Mouse (Mus musculus): ENCODE results near the gene Slc25a22.
"Not testable (repeated sequence)": the region's sequence is repeated elsewhere in the genome, so short reads cannot be mapped to it uniquely, and the experiment has no call there.

The Slc25a22 gene

DNA sequence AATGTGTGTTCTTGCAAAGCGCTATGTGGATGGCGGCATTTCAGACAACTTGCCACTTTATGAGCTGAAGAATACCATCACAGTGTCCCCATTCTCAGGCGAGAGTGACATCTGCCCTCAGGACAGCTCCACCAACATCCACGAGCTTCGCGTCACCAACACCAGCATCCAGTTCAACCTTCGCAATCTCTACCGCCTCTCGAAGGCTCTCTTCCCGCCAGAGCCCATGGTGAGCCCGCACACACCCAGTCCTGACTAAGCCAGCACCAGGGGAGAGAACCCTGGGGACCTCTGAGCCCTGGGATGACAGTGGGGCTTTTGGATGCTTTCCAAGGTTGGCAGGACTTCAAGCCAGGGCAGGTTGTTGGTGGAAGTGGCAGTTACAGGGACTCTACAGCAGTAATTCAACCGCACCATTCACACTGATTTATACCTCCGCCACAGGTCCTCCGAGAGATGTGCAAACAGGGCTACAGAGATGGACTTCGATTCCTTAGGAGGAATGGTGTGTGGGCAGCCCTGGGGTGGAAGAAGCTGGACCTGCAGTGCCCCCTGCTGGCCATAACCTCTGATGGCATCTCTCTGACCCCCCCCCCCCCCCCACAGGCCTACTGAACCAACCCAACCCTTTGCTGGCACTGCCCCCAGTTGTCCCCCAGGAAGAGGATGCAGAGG is 20.4 kb upstream of the Slc25a22 start:
- DNase-seq (ENCODE audit: low spot score in 2 of 2): no peak

DNA sequence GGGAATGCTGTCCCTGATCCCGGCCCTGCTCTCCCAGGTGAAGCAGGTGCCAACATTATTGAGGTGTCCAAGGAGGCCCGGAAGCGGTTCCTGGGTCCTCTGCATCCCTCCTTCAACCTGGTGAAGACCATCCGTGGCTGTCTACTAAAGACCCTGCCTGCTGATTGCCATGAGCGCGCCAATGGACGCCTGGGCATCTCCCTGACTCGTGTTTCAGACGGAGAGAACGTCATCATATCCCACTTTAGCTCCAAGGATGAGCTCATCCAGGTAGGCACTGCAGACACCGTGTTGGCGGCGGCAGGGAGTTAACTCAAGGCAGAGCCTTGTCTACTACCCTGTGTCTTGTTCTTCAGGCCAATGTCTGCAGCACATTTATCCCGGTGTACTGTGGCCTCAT is 19.5 kb upstream of the Slc25a22 start:
- no peak for DNase-seq (ENCODE audit: low spot score in 2 of 2)

DNA sequence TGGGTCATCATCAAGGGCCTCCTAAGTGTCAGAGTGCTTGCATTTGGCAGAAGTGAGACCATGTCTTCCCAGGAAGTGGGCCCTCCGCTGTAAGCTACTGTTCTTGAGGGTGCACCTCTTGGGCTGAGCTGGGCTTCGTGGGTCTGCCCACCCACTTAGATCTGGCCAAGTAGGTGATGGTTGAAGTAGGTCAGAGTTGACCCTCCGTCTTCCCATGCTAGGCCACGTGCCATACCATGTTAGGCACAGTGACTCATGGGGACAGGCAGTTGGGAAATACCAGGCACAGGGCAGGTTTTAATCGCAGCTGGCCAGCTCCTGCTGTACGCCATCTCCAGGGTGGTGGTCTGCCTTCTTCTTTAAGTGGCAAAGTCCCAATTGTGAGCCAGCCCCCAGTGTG is 19.0 kb upstream of the Slc25a22 start:
- DNase-seq (ENCODE audit: low spot score in 2 of 2): no peak

DNA sequence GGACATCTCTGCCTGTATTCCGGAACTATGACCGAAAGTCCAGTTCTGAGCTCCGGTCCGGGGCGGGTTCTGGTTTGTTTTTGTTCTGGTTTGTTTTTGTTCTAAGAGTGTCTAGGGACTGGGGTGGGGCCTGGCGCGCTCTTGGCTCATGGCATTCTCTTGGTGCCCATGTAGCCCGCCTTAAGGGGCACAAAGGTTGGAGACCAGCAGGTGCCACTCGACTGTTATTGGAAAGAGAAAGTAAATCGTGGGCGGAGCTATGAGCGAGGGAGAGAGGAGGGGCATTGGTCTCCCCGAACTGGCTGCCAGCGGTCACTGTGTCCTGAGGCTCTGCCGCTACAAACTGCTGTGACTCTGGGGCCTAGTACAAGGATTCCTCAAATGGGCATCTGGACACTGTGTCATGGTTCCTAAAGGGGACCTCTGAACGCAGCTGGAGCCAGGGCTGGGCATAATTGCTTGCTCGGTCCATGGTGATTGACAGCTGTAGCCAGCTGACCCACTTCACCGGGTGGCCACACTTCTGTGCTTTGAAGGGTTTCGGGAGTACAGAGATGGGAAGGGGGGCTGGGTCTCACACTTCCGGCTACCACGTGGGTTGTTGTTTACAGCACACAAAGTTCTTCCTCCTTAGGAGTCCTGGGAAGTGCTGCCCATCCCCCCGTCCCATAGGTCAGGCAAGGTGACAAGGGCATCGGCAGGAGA is 18.1 kb upstream of the Slc25a22 start:
- no peak for DNase-seq (ENCODE audit: low spot score in 2 of 2)

DNA sequence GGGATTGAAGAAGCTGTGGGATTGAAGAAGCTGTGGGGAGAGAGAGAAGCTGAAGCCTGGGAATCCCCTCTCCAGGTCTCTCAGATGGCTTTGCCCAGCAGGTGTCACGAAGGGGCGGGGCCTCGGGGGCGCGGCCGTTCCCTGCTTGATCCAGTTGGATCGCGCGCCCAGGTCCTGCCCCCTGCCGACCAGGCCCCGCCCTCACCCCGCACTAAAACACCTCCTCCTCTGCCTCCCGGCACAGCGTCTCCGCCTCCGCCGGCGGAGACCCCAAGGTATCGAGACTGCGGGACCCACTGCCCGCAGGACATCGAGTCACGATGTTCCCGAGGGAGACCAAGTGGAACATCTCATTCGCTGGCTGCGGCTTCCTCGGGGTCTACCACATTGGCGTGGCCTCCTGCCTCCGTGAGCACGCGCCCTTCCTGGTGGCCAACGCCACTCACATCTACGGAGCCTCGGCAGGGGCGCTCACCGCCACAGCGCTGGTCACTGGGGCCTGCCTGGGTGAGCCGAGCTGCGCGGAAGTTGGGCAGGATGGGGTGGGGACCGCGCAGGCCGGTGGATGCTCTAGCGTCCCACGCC is 17.4 kb upstream of the Slc25a22 start, which contains the start of gene Pnpla2:
TSS of gene Pnpla2 (plus strand) at position 232 of the 585 bp plus-strand sequence.
- peak; percentile 78 to 86 for DNase-seq (ENCODE audit: low spot score in 2 of 2)

DNA sequence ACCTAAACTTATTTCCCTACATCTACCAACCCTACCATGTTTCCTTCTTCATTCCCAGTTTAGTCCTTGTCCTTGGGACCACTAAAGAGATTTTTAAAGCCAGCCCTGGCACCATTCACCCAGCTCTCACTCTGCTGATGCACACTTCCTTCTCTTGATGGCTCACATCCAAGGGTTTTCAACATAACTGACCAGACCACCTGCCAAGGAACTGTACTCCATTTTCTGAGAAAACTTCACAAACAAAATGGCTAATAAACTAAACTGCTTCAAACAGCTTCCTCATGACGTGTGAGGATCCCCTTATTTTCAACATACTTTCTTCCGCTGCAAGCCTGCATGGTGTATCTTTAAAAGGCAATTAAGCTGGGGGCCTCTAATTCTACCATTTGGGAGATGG is 15.9 kb upstream of the Slc25a22 start:
- no peak for DNase-seq (ENCODE audit: low spot score in 2 of 2)

DNA sequence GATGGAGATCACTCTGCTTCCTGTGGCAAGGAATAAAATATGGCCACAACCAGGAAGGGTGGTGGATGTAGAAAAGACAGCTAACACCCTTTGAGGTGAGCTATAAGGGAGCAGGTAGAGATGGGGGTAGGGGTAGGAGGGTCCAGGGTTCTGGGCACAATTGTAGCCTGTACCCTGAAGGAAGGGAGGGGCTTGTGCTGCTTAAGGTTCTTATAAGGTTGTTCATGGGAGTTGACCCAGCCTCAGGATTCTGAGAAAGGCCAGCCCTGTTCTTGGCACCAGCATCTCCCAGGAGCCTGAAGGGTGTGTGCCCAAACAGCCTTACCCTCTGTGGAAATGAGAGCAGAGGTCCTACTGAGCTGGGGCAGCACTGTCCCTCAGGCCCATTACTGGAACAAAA is 14.2 kb upstream of the Slc25a22 start:
- no peak for DNase-seq (ENCODE audit: low spot score in 2 of 2)

DNA sequence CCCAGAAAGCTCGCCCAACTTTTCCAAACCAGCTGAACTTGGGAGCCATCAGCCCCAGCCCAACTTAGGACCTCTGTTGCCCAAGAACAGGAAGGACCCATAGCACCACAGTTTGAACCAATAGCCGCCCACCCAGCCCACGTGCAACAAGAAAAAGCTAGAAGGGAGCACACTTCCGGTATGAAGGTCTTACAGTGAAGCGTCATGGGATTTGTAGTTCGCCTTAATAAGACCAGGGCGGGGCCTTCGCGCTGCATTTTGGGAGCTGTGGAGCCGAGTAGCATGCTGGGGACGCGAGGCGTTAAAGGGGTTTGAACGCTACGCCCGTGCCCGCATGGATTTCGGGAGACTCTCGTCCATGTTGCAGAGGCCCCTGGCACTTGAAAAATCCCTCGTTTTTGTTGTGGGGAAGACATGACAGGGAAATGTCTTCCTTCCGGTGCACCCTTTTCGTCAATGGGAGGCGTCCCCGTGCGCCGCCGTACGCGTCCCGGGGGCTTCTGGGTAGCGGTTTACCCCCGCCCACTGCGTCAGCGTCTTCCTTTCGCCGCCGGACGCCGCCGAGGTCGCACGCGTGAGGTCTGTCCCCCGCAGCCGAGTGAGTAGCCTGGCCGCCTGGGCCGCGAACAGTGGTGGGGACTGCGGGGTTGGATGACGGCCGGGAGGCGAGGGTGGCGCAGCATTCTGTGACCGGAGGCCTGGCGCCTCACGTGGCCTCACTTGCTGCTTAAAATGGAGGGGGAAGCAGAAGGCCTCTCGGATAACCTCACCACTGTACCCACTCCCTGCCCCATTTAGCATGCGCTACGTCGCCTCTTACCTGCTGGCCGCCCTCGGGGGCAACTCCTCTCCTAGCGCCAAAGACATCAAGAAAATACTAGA is 9.7 kb upstream of the Slc25a22 start, which contains the start of gene Rplp2:
TSS of gene Rplp2 (plus strand) at position 261 of the 882 bp plus-strand sequence.
- DNase-seq (ENCODE audit: low spot score in 2 of 2): peak; percentile 90 to 95

DNA sequence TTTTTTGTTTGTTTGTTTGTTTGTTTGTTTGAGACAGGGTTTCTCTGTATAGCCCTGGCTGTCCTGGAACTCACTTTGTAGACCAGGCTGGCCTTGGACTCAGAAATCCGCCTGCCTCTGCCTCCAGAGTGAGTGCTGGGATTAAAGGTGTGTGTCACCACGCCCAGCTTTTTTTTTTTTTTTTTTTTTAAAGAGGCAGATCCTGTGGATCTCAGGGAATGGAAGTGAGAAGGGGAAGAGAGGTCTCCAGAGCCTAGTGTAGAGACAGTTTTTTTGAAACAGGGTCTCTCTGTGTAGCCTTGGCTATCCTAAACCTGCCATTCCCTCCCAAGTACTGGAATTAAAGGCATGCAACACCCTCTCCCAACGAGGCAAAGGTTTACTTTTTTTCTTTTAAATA is 8.7 kb upstream of the Slc25a22 start:
- not testable (repeated sequence) for DNase-seq (ENCODE audit: low spot score in 2 of 2)

DNA sequence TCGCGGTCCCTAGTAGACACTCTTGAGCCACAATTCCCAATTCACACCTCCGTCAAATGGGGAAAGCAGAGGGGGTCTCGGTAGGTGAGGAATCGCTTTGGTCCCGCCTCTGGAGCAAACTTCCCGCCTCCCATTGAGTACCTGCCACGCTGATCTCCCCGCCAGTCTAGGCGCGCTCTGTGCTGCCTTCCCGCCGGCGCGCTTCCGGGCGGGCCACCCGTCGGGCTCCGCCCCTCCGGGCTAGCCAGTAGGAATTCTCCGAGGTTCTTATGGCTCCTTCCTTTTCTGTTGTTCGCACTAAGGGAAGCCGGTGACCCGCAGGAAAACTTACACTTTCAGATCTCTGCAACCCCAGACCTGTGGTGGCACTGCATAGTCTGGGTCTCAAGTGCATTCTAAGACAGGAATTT is 6.1 kb upstream of the Slc25a22 start, which contains the start of gene Pidd1:
TSS of gene Pidd1 (minus strand) at position 198 of the 410 bp plus-strand sequence.
- DNase-seq (ENCODE audit: low spot score in 2 of 2): no peak

DNA sequence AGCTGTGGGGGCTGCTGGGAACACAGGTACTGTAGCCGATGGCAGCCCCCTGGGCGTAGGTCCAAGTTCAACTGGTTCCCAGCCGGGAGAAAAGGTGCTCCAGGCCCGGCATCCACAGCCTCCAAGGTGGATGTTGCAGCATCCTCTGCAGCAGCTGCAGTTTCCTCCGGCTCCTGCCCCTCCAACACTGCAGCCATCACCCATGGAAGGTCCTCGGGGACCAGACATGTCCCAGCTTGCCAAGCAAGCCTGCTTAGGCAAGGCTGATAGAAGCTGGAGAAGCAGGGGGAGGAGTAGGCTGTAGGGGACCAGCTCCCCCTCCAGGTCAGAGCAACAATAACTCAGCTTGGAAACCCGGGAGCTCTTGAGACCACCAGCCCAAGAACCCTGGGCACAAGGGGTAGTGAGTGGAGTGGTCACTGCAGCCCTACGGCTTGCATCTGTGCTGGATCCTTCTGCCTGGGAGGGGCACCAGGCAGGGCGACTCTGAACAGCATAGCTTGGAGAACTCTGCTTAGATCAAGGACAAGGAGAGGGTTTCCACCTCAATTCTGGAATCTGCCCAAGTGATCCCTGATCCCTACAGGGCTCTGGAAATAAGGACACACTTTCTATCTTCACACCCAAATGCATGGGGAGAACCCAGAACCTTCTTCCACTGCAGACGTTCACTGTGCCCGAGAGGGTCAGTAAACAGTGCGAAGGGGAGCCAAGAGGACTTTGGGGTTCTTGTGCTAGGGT is 5.6 kb upstream of the Slc25a22 start:
- no peak for DNase-seq (ENCODE audit: low spot score in 2 of 2)

DNA sequence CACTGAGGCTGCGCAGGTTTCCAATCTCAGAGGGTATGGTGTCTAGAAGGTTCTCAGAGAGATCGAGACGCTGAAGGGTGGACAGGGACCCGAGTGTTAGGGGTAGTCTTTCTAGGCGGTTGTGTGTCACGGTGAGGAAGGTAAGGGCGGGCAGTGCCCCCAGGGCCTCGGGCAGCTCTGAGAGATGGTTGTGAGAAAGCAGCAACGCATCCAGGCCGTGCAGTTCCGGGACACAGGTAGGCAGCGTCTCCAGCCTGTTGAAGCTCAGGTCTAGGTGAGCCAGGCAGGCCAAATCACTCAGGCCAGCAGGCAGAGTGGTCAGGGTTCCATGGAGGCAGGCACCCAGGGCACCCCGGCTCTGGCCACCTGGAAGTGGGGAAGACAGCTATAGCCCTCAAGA is 4.5 kb upstream of the Slc25a22 start:
- DNase-seq (ENCODE audit: low spot score in 2 of 2): no peak

DNA sequence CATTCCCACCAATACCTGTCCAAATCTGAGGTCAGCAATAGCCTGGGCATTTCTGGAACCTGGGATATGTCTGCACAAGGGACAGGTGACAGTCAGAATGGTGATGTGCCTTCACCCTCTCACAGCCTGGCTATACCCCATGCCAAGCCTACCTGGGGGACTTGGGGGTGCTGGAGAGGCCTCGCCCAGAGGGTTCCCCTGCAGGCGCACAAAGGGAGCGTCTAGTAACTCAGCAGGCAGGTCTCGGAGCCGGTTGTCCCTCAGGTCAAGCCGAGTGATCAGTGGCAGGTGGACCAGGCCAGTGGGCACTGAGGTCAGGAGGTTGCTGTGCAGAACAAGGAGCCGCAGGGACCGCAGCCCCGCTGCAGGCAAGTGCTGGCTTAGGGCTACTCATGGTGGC is 3.8 kb upstream of the Slc25a22 start:
- no peak for DNase-seq (ENCODE audit: low spot score in 2 of 2)

DNA sequence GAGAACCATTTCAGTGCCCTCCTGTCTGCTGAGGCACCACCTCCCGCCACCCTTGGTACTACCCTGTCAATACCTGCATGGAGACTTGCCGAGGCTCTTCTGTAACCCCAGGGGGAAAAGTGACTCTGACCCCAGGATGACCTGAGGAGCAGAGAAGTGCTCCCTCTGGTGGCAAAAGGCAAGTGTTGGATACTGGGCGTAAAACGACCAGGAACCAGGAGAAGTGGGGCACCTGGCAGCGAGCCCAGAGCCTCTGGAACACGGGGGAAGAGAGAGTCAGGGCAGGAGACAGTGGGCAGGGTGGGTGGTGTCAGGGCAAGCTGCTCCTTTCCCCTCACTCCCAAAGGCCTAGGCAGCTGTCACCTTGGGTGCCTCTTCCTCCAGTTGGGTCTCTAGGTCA is 2.9 kb upstream of the Slc25a22 start:
- no peak for DNase-seq (ENCODE audit: low spot score in 2 of 2)

DNA sequence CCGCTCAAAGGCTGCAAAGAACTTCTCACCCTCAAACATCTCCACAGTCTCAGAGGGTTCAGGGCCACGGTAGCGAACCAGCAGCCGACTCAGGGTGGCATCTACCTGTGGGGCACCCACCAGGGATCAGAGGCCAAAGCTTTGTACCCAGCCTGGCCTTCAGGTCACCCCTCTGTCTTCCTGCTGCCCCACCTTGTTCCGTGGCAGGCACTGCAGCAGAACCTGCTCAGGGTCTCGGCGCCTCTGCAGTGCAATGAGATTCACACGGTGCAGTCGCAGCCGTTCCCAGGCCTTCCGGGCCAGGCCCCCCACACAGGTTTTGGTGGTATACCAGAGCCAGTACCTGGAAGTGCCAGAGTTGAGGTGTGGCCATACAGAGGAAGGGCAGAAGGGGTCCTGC is 2.1 kb upstream of the Slc25a22 start:
- DNase-seq (ENCODE audit: low spot score in 2 of 2): no peak

DNA sequence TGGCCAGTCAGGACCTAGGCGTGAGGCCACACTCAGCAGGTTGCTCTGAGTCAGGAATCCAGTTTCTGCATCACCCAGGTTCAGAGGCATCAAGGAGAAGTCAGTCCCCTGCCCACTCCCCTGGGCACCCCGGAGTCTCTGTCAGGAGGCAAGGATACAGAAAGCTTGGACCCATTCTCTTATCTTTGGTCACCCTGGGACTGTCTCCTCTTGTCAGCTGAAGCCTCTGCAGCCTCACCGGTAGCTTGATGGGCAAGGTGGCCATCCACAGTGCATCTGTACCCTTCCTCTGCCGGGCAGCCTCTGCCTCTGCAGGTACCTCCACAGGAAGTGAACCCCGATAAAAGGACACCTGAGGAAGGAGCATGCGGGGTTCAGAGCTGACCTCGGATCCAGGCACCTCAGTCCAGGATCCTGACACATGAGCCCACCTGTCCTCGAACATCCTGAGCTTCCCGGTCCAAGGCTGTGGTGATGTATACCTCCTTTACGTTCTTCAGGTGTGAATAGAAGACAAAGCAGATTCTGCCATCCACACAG is 1.5 kb upstream of the Slc25a22 start:
- DNase-seq (ENCODE audit: low spot score in 2 of 2): no peak

DNA sequence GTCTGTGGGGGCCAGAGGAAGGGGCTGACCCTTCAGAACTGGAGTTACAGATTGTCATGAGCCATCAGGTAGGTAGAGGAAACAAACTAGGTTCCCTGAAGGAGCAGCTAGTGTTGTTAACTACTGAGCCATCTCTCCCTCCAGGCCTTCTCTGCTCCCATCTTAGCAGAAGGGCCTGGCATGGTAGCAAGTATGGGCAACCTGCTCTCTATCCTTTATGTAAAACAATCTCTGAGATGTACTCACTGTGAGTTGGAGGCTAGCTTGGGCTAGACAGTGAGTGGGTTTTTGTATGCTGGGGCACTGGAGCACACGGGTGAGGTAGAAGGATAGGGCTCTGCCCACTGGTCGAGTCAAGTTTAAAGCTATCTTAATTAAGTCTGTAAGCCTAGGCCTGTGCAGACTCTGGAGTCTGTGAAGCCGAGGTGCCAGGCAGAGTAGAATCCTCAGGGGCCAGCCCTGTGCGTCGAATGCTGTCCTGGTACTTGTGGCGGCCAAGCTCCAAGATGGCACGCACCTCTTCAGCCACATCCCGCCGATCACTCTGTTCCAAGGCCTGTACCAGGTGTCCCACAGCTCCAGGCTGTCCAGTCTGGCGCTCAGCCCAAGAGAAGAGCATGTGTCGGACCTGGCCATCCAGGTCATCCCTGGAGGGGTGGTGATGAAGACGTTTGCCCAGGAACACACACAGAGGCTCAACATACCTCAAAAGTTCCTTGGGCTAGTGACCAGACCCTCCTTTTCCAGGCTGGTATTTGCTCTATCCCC is 693 bp upstream of the Slc25a22 start:
- DNase-seq (ENCODE audit: low spot score in 2 of 2): no peak

DNA sequence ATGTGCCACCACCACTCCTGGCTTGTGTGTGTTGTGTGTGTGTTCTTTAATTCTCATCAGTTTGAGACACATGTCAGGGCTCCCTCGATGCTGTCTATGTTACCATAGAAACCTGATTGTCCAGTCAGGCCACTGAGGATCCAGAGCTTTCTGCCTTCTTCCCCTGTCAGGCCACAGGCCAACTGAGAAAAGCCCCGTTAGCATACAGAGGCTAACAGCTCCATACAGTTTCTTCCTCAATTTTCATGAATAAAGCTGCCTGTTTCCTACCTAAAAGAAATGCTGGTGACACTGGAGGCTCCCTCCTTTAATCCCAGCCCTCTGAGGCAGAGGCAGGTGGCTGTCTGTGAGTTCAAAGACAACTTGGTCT is 1.2 kb downstream of the Slc25a22 start:
- no peak for DNase-seq (ENCODE audit: low spot score in 2 of 2)

DNA sequence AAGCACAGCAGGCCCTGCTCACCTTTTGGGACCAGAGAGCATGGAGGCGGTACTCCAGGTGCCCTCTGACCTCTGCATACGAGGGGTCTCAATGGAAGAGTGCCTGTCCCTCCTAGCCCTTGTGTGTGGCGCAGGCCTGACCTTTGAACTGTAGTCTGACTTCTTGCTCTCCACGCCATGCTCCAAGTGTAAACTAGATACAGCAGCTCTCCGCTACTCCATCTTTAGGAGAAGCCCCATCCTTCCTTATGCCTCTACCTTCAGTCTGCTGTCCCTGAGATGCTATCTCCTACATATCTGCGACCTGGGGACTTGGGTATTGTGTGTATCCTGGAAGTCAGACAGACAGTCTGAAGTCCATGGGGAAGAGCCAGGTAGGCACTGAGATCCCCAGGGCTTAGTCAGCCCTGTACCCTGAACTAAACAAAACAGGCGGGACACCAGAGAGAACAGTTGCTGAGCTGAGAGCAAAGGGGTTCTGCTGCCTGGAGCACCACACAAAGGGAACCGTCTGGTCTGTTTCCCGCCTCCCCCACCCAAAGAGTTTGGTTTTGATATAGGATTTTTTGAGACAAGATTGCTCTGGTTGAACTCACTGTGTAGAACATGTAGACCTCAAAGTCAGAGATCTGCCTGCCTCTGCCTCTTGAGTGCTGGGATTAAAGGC is 1.7 kb downstream of the Slc25a22 start:
- DNase-seq (ENCODE audit: low spot score in 2 of 2): no peak
